Mouse (Mus musculus): ENCODE data around the gene Btbd16. TPM values are rescaled to one million over a fixed set of nuclear protein-coding genes. Genes with fewer than 3 reads are reported as not detected.

Gene Btbd16
- polyA plus RNA-seq, 1 experiment from 2014 or later: 0.23 TPM

- Histone ChIP-seq H3K4me3 (ENCODE audit: low read depth, low read length) (no peak overlapping the region), H3K27ac (ENCODE audit: low read length) (no peak overlapping the region), H3K9ac (replicated peaks; ENCODE audit: low read depth, low read length) (no peak overlapping the region), H3K4me1 (ENCODE audit: control insufficient read depth, insufficient read depth, low read length) (no peaks in the 10 kb centered on the region), H3K4me2 (replicated peaks; ENCODE audit: low read depth, low read length) (no peak overlapping the region), H3K36me3 (ENCODE audit: control insufficient read depth, insufficient read depth, low read length) (no peaks in the 10 kb centered on the region), H3K9me3 (ENCODE audit: control insufficient read depth, low read depth, low read length) (no peaks in the 10 kb centered on the region), H3K27me3 (ENCODE audit: control insufficient read depth, insufficient read depth, low read length) (no peaks in the 10 kb centered on the region)
- 82% methylated on average over 7 of the region's 7 CpGs for WGBS
- ATAC-seq (ENCODE audit: insufficient number of reproducible peaks, insufficient read depth, low FRiP score, low read depth): no peak
Measured at GRCm38 (mm10) chr7:130816243-130816642, 42.4 kb downstream of the Btbd16 start.

- no peaks in the 10 kb centered on the region for H3K4me1 ChIP-seq (ENCODE audit: control insufficient read depth, insufficient read depth, low read length)
- 76% methylated on average over 5 of the region's 5 CpGs for WGBS
- no peaks in the 10 kb centered on the region for H3K36me3 ChIP-seq (ENCODE audit: control insufficient read depth, insufficient read depth, low read length)
- H3K9ac ChIP-seq (replicated peaks; ENCODE audit: low read depth, low read length): no peak overlapping the region
- no peak overlapping the region for H3K4me2 ChIP-seq (replicated peaks; ENCODE audit: low read depth, low read length)
- no peak overlapping the region for H3K4me3 ChIP-seq (ENCODE audit: low read depth, low read length)
- ATAC-seq (ENCODE audit: insufficient number of reproducible peaks, insufficient read depth, low FRiP score, low read depth): no peak
- H3K27ac ChIP-seq (ENCODE audit: low read length): no peak overlapping the region
- no peaks in the 10 kb centered on the region for H3K27me3 ChIP-seq (ENCODE audit: control insufficient read depth, insufficient read depth, low read length)
- H3K9me3 ChIP-seq (ENCODE audit: control insufficient read depth, low read depth, low read length): no peaks in the 10 kb centered on the region
Measured at GRCm38 (mm10) chr7:130818813-130819212, 44.9 kb downstream of the Btbd16 start.

- H3K27ac ChIP-seq (ENCODE audit: low read length): no peak overlapping the region
- ATAC-seq (ENCODE audit: insufficient number of reproducible peaks, insufficient read depth, low FRiP score, low read depth): peak; percentile 58; the same call in 1 of the 2 replicates
- H3K4me2 ChIP-seq (replicated peaks; ENCODE audit: low read depth, low read length): no peak overlapping the region
- H3K36me3 ChIP-seq (ENCODE audit: control insufficient read depth, insufficient read depth, low read length): no peaks in the 10 kb centered on the region
- H3K9ac ChIP-seq (replicated peaks; ENCODE audit: low read depth, low read length): no peak overlapping the region
- WGBS: 56% methylated on average over 10 of the region's 10 CpGs
- no peak overlapping the region for H3K4me3 ChIP-seq (ENCODE audit: low read depth, low read length)
- no peaks in the 10 kb centered on the region for H3K27me3 ChIP-seq (ENCODE audit: control insufficient read depth, insufficient read depth, low read length)
- no peaks in the 10 kb centered on the region for H3K9me3 ChIP-seq (ENCODE audit: control insufficient read depth, low read depth, low read length)
- H3K4me1 ChIP-seq (ENCODE audit: control insufficient read depth, insufficient read depth, low read length): no peaks in the 10 kb centered on the region
Measured at GRCm38 (mm10) chr7:130819624-130820023, 45.8 kb downstream of the Btbd16 start.

- Histone ChIP-seq H3K9me3 (ENCODE audit: control insufficient read depth, low read depth, low read length) (no peaks in the 10 kb centered on the region), H3K4me3 (ENCODE audit: low read depth, low read length) (no peak overlapping the region), H3K27ac (ENCODE audit: low read length) (no peak overlapping the region), H3K4me2 (replicated peaks; ENCODE audit: low read depth, low read length) (no peak overlapping the region), H3K4me1 (ENCODE audit: control insufficient read depth, insufficient read depth, low read length) (no peaks in the 10 kb centered on the region), H3K36me3 (ENCODE audit: control insufficient read depth, insufficient read depth, low read length) (no peaks in the 10 kb centered on the region), H3K27me3 (ENCODE audit: control insufficient read depth, insufficient read depth, low read length) (no peaks in the 10 kb centered on the region), H3K9ac (replicated peaks; ENCODE audit: low read depth, low read length) (no peak overlapping the region)
- WGBS: 37% methylated on average over 9 of the region's 9 CpGs
- ATAC-seq (ENCODE audit: insufficient number of reproducible peaks, insufficient read depth, low FRiP score, low read depth): no peak
Measured at GRCm38 (mm10) chr7:130823992-130824391, 50.1 kb downstream of the Btbd16 start.

- Histone ChIP-seq H3K4me2 (replicated peaks; ENCODE audit: low read depth, low read length) (no peak overlapping the region), H3K4me1 (ENCODE audit: control insufficient read depth, insufficient read depth, low read length) (no peaks in the 10 kb centered on the region), H3K9ac (replicated peaks; ENCODE audit: low read depth, low read length) (no peak overlapping the region), H3K27ac (ENCODE audit: low read length) (no peak overlapping the region), H3K4me3 (ENCODE audit: low read depth, low read length) (no peak overlapping the region), H3K36me3 (ENCODE audit: control insufficient read depth, insufficient read depth, low read length) (no peaks in the 10 kb centered on the region), H3K27me3 (ENCODE audit: control insufficient read depth, insufficient read depth, low read length) (no peaks in the 10 kb centered on the region), H3K9me3 (ENCODE audit: control insufficient read depth, low read depth, low read length) (no peaks in the 10 kb centered on the region)
- WGBS: 76% methylated on average over 3 of the region's 3 CpGs
- ATAC-seq (ENCODE audit: insufficient number of reproducible peaks, insufficient read depth, low FRiP score, low read depth): no peak
Measured at GRCm38 (mm10) chr7:130826343-130826742, 52.5 kb downstream of the Btbd16 start.

- 30% methylated on average over 3 of the region's 3 CpGs for WGBS
- Histone ChIP-seq H3K4me2 (replicated peaks; ENCODE audit: low read depth, low read length) (no peak overlapping the region), H3K36me3 (ENCODE audit: control insufficient read depth, insufficient read depth, low read length) (no peaks in the 10 kb centered on the region), H3K4me3 (ENCODE audit: low read depth, low read length) (no peak overlapping the region), H3K9ac (replicated peaks; ENCODE audit: low read depth, low read length) (no peak overlapping the region), H3K27me3 (ENCODE audit: control insufficient read depth, insufficient read depth, low read length) (no peaks in the 10 kb centered on the region), H3K4me1 (ENCODE audit: control insufficient read depth, insufficient read depth, low read length) (no peaks in the 10 kb centered on the region), H3K27ac (ENCODE audit: low read length) (no peak overlapping the region), H3K9me3 (ENCODE audit: control insufficient read depth, low read depth, low read length) (no peaks in the 10 kb centered on the region)
- no peak for ATAC-seq (ENCODE audit: insufficient number of reproducible peaks, insufficient read depth, low FRiP score, low read depth)
Measured at GRCm38 (mm10) chr7:130827431-130827830, 53.6 kb downstream of the Btbd16 start.

- no peaks in the 10 kb centered on the region for H3K9me3 ChIP-seq (ENCODE audit: control insufficient read depth, low read depth, low read length)
- 87% methylated on average over 9 of the region's 9 CpGs for WGBS
- no peak for ATAC-seq (ENCODE audit: insufficient number of reproducible peaks, insufficient read depth, low FRiP score, low read depth)
- no peaks in the 10 kb centered on the region for H3K36me3 ChIP-seq (ENCODE audit: control insufficient read depth, insufficient read depth, low read length)
- H3K27me3 ChIP-seq (ENCODE audit: control insufficient read depth, insufficient read depth, low read length): no peaks in the 10 kb centered on the region
- H3K27ac ChIP-seq (ENCODE audit: low read length): no peak overlapping the region
- H3K4me1 ChIP-seq (ENCODE audit: control insufficient read depth, insufficient read depth, low read length): no peaks in the 10 kb centered on the region
- H3K4me3 ChIP-seq (ENCODE audit: low read depth, low read length): no peak overlapping the region
- H3K4me2 ChIP-seq (replicated peaks; ENCODE audit: low read depth, low read length): no peak overlapping the region
- H3K9ac ChIP-seq (replicated peaks; ENCODE audit: low read depth, low read length): no peak overlapping the region
Measured at GRCm38 (mm10) chr7:130827844-130828403, 54.1 kb downstream of the Btbd16 start.

- ATAC-seq (ENCODE audit: insufficient number of reproducible peaks, insufficient read depth, low FRiP score, low read depth): no peak
- Histone ChIP-seq H3K4me3 (ENCODE audit: low read depth, low read length) (no peak overlapping the region), H3K9ac (replicated peaks; ENCODE audit: low read depth, low read length) (no peak overlapping the region), H3K27ac (ENCODE audit: low read length) (no peak overlapping the region), H3K27me3 (ENCODE audit: control insufficient read depth, insufficient read depth, low read length) (no peaks in the 10 kb centered on the region), H3K9me3 (ENCODE audit: control insufficient read depth, low read depth, low read length) (no peaks in the 10 kb centered on the region), H3K36me3 (ENCODE audit: control insufficient read depth, insufficient read depth, low read length) (no peaks in the 10 kb centered on the region), H3K4me2 (replicated peaks; ENCODE audit: low read depth, low read length) (no peak overlapping the region), H3K4me1 (ENCODE audit: control insufficient read depth, insufficient read depth, low read length) (no peaks in the 10 kb centered on the region)
- WGBS: 87% methylated on average over 10 of the region's 10 CpGs
Measured at GRCm38 (mm10) chr7:130828475-130828874, 54.6 kb downstream of the Btbd16 start.

- 83% methylated on average over 5 of the region's 5 CpGs for WGBS
- no peak for ATAC-seq (ENCODE audit: insufficient number of reproducible peaks, insufficient read depth, low FRiP score, low read depth)
Measured at GRCm38 (mm10) chr7:130831586-130831985, 57.7 kb downstream of the Btbd16 start.

More at GRCm38 (mm10) chr7:130831586-130831985, 57.7 kb downstream of the Btbd16 start:
- H3K4me1 ChIP-seq (ENCODE audit: control insufficient read depth, insufficient read depth, low read length): peaks cover 14% of the 10 kb centered on the region
- H3K9ac ChIP-seq (replicated peaks; ENCODE audit: low read depth, low read length): no peak overlapping the region
- no peak overlapping the region for H3K4me3 ChIP-seq (ENCODE audit: low read depth, low read length)
- no peak overlapping the region for H3K27ac ChIP-seq (ENCODE audit: low read length)
- no peaks in the 10 kb centered on the region for H3K9me3 ChIP-seq (ENCODE audit: control insufficient read depth, low read depth, low read length)
- H3K27me3 ChIP-seq (ENCODE audit: control insufficient read depth, insufficient read depth, low read length): no peaks in the 10 kb centered on the region
- no peaks in the 10 kb centered on the region for H3K36me3 ChIP-seq (ENCODE audit: control insufficient read depth, insufficient read depth, low read length)
- no peak overlapping the region for H3K4me2 ChIP-seq (replicated peaks; ENCODE audit: low read depth, low read length)
